Mouse (Mus musculus): ENCODE results near the gene Sept9. TPM values are rescaled to one million over a fixed set of nuclear protein-coding genes. Genes with fewer than 3 reads are reported as not detected.
A peak's percentile ranks its signal among the peaks of the same experiment; 100 is the strongest.
"Not testable (repeated sequence)": the region's sequence is repeated elsewhere in the genome, so short reads cannot be mapped to it uniquely, and the experiment has no call there.

Gene Sept9
- polyA plus RNA-seq, 1 experiment from 2014 or later, result 52.5 TPM

DNA sequence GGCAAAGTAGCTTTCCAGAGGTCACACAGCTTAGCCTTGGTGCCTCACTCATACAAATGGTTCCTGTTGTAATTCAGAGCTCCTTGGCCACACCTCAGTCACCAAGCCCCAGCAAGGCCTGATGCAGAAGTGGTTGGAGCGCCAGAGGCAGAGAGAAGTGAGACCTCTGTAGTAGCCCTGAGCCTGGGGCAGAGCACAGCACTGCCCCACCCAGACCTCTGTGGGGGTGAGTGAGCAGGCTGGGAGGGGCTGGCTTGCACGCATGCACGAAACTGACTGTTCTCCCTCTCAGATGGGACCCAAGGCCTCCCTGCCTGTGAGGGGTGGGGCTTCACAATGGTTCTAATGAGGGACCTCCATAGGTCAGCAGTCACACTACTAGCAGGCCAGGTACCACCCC, 121.0 kb downstream of the Sept9 start:
- 52% methylated on average over 3 of the region's 3 CpGs for WGBS
- H3K4me2 ChIP-seq (replicated peaks; ENCODE audit: low read depth, low read length), result no peak overlapping the region
- H3K27ac ChIP-seq (ENCODE audit: low read length), result peak overlapping the region; percentile 94
- no peak overlapping the region for H3K9ac ChIP-seq (replicated peaks; ENCODE audit: low read depth)
- peak; percentile 16; the same call in 1 of the 2 replicates for ATAC-seq
- TF ChIP-seq EP300 (IDR thresholded peaks at IDR 0.05), result no peak
- no peak for TF ChIP-seq CTCF (IDR thresholded peaks at IDR 0.05)
- H3K27me3 ChIP-seq (replicated peaks; ENCODE audit: insufficient read depth, low read length), result no peaks in the 10 kb centered on the region
- no peak overlapping the region for H3K4me3 ChIP-seq (ENCODE audit: low read depth, low read length)
- H3K36me3 ChIP-seq (ENCODE audit: insufficient read depth, low read length), result no peaks in the 10 kb centered on the region
- no peaks in the 10 kb centered on the region for H3K9me3 ChIP-seq (ENCODE audit: low read length)
- peak; percentile 40 for DNase-seq (ENCODE audit: low spot score)
- H3K4me1 ChIP-seq (ENCODE audit: insufficient read depth, low read depth, low read length), result peaks cover 35% of the 10 kb centered on the region

- 74% methylated on average over 9 of the region's 9 CpGs for WGBS
- H3K4me1 ChIP-seq (ENCODE audit: insufficient read depth, low read depth, low read length), result peaks cover 38% of the 10 kb centered on the region
- H3K4me3 ChIP-seq (ENCODE audit: low read depth, low read length), result no peak overlapping the region
- no peak overlapping the region for H3K27ac ChIP-seq (ENCODE audit: low read length)
- no peak for ATAC-seq
- no peaks in the 10 kb centered on the region for H3K9me3 ChIP-seq (ENCODE audit: low read length)
- no peaks in the 10 kb centered on the region for H3K27me3 ChIP-seq (replicated peaks; ENCODE audit: insufficient read depth, low read length)
- DNase-seq (ENCODE audit: low spot score), result no peak
- H3K36me3 ChIP-seq (ENCODE audit: insufficient read depth, low read length), result no peaks in the 10 kb centered on the region
- no peak overlapping the region for H3K9ac ChIP-seq (replicated peaks; ENCODE audit: low read depth)
- H3K4me2 ChIP-seq (replicated peaks; ENCODE audit: low read depth, low read length), result no peak overlapping the region
- TF ChIP-seq EP300 (IDR thresholded peaks at IDR 0.05), result no peak
- TF ChIP-seq CTCF (IDR thresholded peaks at IDR 0.05), result no peak
Measured at GRCm38 (mm10) chr11:117321311-117321971, 122.0 kb downstream of the Sept9 start.

GRCm38 (mm10) chr11:117322311-117322710, 122.8 kb downstream of the Sept9 start:
- H3K4me2 ChIP-seq (replicated peaks; ENCODE audit: low read depth, low read length), result no peak overlapping the region
- 81% methylated on average over 3 of the region's 3 CpGs for WGBS
- H3K27me3 ChIP-seq (replicated peaks; ENCODE audit: insufficient read depth, low read length), result no peaks in the 10 kb centered on the region
- no peak for TF ChIP-seq EP300 (IDR thresholded peaks at IDR 0.05)
- peaks cover 33% of the 10 kb centered on the region for H3K4me1 ChIP-seq (ENCODE audit: insufficient read depth, low read depth, low read length)
- H3K9ac ChIP-seq (replicated peaks; ENCODE audit: low read depth), result no peak overlapping the region
- H3K36me3 ChIP-seq (ENCODE audit: insufficient read depth, low read length), result no peaks in the 10 kb centered on the region
- H3K4me3 ChIP-seq (ENCODE audit: low read depth, low read length), result no peak overlapping the region
- no peak overlapping the region for H3K27ac ChIP-seq (ENCODE audit: low read length)
- no peak for ATAC-seq
- H3K9me3 ChIP-seq (ENCODE audit: low read length), result no peaks in the 10 kb centered on the region
- DNase-seq (ENCODE audit: low spot score), result no peak

- no peak for DNase-seq (ENCODE audit: low spot score)
- TF ChIP-seq EP300 (IDR thresholded peaks at IDR 0.05) (no peak), CTCF (IDR thresholded peaks at IDR 0.05) (no peak)
- peaks cover 27% of the 10 kb centered on the region; the same call in 1 of the 2 replicates for H3K4me1 ChIP-seq (ENCODE audit: insufficient read depth, low read depth, low read length)
- H3K9me3 ChIP-seq (ENCODE audit: low read length), result no peaks in the 10 kb centered on the region
- ATAC-seq, result no peak
- H3K4me2 ChIP-seq (replicated peaks; ENCODE audit: low read depth, low read length), result no peak overlapping the region
- no peaks in the 10 kb centered on the region for H3K27me3 ChIP-seq (replicated peaks; ENCODE audit: insufficient read depth, low read length)
- no peak overlapping the region for H3K9ac ChIP-seq (replicated peaks; ENCODE audit: low read depth)
- 72% methylated on average over 15 of the region's 15 CpGs for WGBS
- no peak overlapping the region for H3K4me3 ChIP-seq (ENCODE audit: low read depth, low read length)
- H3K36me3 ChIP-seq (ENCODE audit: insufficient read depth, low read length), result no peaks in the 10 kb centered on the region
- no peak overlapping the region for H3K27ac ChIP-seq (ENCODE audit: low read length)
Measured at GRCm38 (mm10) chr11:117322730-117323579, 123.5 kb downstream of the Sept9 start.

- Histone ChIP-seq H3K4me3 (ENCODE audit: low read depth, low read length) (no peak overlapping the region), H3K27me3 (replicated peaks; ENCODE audit: insufficient read depth, low read length) (no peaks in the 10 kb centered on the region), H3K9me3 (ENCODE audit: low read length) (no peaks in the 10 kb centered on the region), H3K4me1 (ENCODE audit: insufficient read depth, low read depth, low read length) (peaks cover 16% of the 10 kb centered on the region; the same call in 1 of the 2 replicates), H3K36me3 (ENCODE audit: insufficient read depth, low read length) (no peaks in the 10 kb centered on the region), H3K9ac (replicated peaks; ENCODE audit: low read depth) (no peak overlapping the region), H3K4me2 (replicated peaks; ENCODE audit: low read depth, low read length) (no peak overlapping the region), H3K27ac (ENCODE audit: low read length) (no peak overlapping the region)
- TF ChIP-seq CTCF (IDR thresholded peaks at IDR 0.05), result no peak
- ATAC-seq (no peak), DNase-seq (ENCODE audit: low spot score) (peak; percentile 56)
- 53% methylated on average over 12 of the region's 12 CpGs for WGBS
Measured at GRCm38 (mm10) chr11:117323976-117324574, 124.6 kb downstream of the Sept9 start.

- not testable (repeated sequence) for H3K36me3 ChIP-seq (ENCODE audit: insufficient read depth, low read length); H3K27me3 ChIP-seq (replicated peaks; ENCODE audit: insufficient read depth, low read length); H3K9me3 ChIP-seq (ENCODE audit: low read length); H3K27ac ChIP-seq (ENCODE audit: low read length); H3K9ac ChIP-seq (replicated peaks; ENCODE audit: low read depth); DNase-seq (ENCODE audit: low spot score); H3K4me2 ChIP-seq (replicated peaks; ENCODE audit: low read depth, low read length); H3K4me3 ChIP-seq (ENCODE audit: low read depth, low read length); ATAC-seq
- 94% methylated on average over 5 of the region's 5 CpGs for WGBS
- peaks cover 13% of the 10 kb centered on the region; the same call in 1 of the 2 replicates for H3K4me1 ChIP-seq (ENCODE audit: insufficient read depth, low read depth, low read length)
Measured at GRCm38 (mm10) chr11:117324718-117325117, 125.3 kb downstream of the Sept9 start.
